In the genomic region with DNA sequence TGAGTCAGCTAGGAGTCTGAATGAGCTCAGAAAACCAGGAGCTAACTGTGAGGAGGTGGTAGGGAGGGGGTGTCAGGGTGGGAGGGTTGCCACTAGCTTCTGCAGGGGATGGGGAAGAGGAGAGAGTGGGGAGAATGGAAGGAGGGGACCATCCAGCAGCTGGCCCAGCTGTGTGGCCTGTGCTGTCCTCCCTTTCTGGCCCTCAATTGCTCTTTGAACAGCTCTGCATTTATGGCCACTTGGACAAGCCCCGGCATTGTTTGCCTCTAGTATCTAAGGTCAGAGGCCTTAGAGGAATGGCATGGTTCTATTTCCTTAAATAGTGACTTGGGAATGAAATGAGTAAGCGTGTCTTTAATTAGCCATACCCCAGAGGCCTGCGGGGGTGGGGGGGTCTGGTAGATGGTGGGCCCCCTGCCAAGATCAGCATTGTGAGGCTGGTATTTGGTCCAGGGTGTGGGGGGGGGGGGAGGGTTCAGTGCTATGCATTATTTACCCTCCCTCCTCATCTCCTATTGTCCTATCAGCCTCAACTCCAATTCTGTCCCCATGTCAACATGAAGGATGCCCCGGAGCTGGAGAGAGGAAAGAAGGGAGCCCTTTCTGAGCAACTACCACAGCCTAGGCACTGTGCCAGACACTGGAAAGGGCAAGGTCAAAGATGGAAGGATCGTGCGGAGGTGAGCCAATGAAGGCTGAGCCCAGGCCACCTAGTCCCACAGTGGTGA, we compare ENCODE assay signal across 8 mouse cellular contexts.
DNase-seq lines count a peak whose midpoint lies in the region; ATAC-seq and TF ChIP-seq lines count a peak whose summit lies in the region.

No protein-coding gene starts in this region.

- no peaks in the 10 kb centered on the region for H3K9me3 ChIP-seq in neural tube, embryonic 11.5 days (ENCODE audit: control insufficient read depth, low read length)
- no peaks in the 10 kb centered on the region for H3K9me3 ChIP-seq in forebrain, embryonic 13.5 days (replicated peaks)
- no peaks in the 10 kb centered on the region for H3K9me3 ChIP-seq in kidney, postnatal 0 days (replicated peaks; ENCODE audit: low read length)
- H3K9me3 ChIP-seq in neural tube, embryonic 14.5 days (ENCODE audit: control insufficient read depth, low read length) = no peaks in the 10 kb centered on the region

- H3K27ac ChIP-seq in neural tube, embryonic 11.5 days (ENCODE audit: low read depth, low read length) = no peak overlapping the region
- peak overlapping the region; percentile 14; the same call in 1 of the 2 replicates for H3K27ac ChIP-seq in forebrain, embryonic 13.5 days
- H3K27ac ChIP-seq in kidney, postnatal 0 days = 0 out of 2 replicates have a peak overlapping the region, but pooled peaks have one; percentile 2
- H3K27ac ChIP-seq in neural tube, embryonic 14.5 days (ENCODE audit: low read depth, low read length) = no peak overlapping the region

- TF ChIP-seq CTCF in kidney, postnatal 0 days (IDR thresholded peaks at IDR 0.05; ENCODE audit: low read depth) = no peak

- no peak overlapping the region for H3K4me2 ChIP-seq in neural tube, embryonic 11.5 days (ENCODE audit: low read depth)
- H3K4me2 ChIP-seq in forebrain, embryonic 13.5 days = no peak overlapping the region
- H3K4me2 ChIP-seq in kidney, postnatal 0 days (ENCODE audit: low read length) = no peak overlapping the region
- no peak overlapping the region for H3K4me2 ChIP-seq in neural tube, embryonic 14.5 days (ENCODE audit: low read depth, low read length)

- peaks cover 8% of the 10 kb centered on the region for H3K4me1 ChIP-seq in neural tube, embryonic 11.5 days (ENCODE audit: control insufficient read depth, insufficient read depth, low read length)
- peaks cover 20% of the 10 kb centered on the region for H3K4me1 ChIP-seq in forebrain, embryonic 13.5 days
- peaks cover 23% of the 10 kb centered on the region for H3K4me1 ChIP-seq in kidney, postnatal 0 days (replicated peaks; ENCODE audit: insufficient read depth, low read length)
- H3K4me1 ChIP-seq in neural tube, embryonic 14.5 days (ENCODE audit: control insufficient read depth, insufficient read depth, low read length) = peaks cover 8% of the 10 kb centered on the region

- H3K9ac ChIP-seq in neural tube, embryonic 11.5 days (ENCODE audit: low read length) = no peak overlapping the region
- H3K9ac ChIP-seq in forebrain, embryonic 13.5 days = no peak overlapping the region
- H3K9ac ChIP-seq in kidney, postnatal 0 days (ENCODE audit: low read depth, low read length) = no peak overlapping the region
- H3K9ac ChIP-seq in neural tube, embryonic 14.5 days (replicated peaks; ENCODE audit: low read depth, low read length) = no peak overlapping the region

- H3K27me3 ChIP-seq in neural tube, embryonic 11.5 days (ENCODE audit: control insufficient read depth, insufficient read depth, low read length) = no peaks in the 10 kb centered on the region
- no peaks in the 10 kb centered on the region for H3K27me3 ChIP-seq in forebrain, embryonic 13.5 days
- no peaks in the 10 kb centered on the region for H3K27me3 ChIP-seq in kidney, postnatal 0 days (ENCODE audit: insufficient read depth, low read length)
- H3K27me3 ChIP-seq in neural tube, embryonic 14.5 days (ENCODE audit: control insufficient read depth, insufficient read depth, low read length) = no peaks in the 10 kb centered on the region

- H3K36me3 ChIP-seq in neural tube, embryonic 11.5 days (ENCODE audit: control insufficient read depth, insufficient read depth, low read length) = no peaks in the 10 kb centered on the region
- H3K36me3 ChIP-seq in forebrain, embryonic 13.5 days (ENCODE audit: poor library complexity, severe bottlenecking) = no peaks in the 10 kb centered on the region
- H3K36me3 ChIP-seq in kidney, postnatal 0 days (ENCODE audit: insufficient read depth, low read length) = no peaks in the 10 kb centered on the region
- H3K36me3 ChIP-seq in neural tube, embryonic 14.5 days (ENCODE audit: control insufficient read depth, insufficient read depth, low read length) = no peaks in the 10 kb centered on the region

- H3K4me3 ChIP-seq in neural tube, embryonic 11.5 days (ENCODE audit: low read depth, low read length) = no peak overlapping the region
- H3K4me3 ChIP-seq in forebrain, embryonic 13.5 days = no peak overlapping the region
- no peak overlapping the region for H3K4me3 ChIP-seq in kidney, postnatal 0 days (replicated peaks; ENCODE audit: low read depth, low read length)
- H3K4me3 ChIP-seq in neural tube, embryonic 14.5 days (ENCODE audit: low read depth, low read length) = no peak overlapping the region

- peak; percentile 55; the same call in 1 of the 2 replicates for ATAC-seq in neural tube, embryonic 11.5 days (ENCODE audit: insufficient read depth, low FRiP score, low TSS enrichment)
- ATAC-seq in forebrain, embryonic 13.5 days = peak; percentile 52; the same call in 1 of the 2 replicates
- peak; percentile 57; the same call in 1 of the 2 replicates for ATAC-seq in kidney, postnatal 0 days (replicated peaks; ENCODE audit: low FRiP score, low read depth)
- peak; percentile 59; the same call in 1 of the 2 replicates for ATAC-seq in neural tube, embryonic 14.5 days (ENCODE audit: low read depth)

- 20% methylated on average over 6 of the region's 6 CpGs for WGBS in neural tube, embryonic 11.5 days
- WGBS in forebrain, embryonic 13.5 days = 7% methylated on average over 6 of the region's 6 CpGs
- 14% methylated on average over 6 of the region's 6 CpGs for WGBS in kidney, postnatal 0 days
- WGBS in neural tube, embryonic 14.5 days = 9% methylated on average over 6 of the region's 6 CpGs

- DNase-seq in neural tube, embryonic 11.5 days (ENCODE audit: low spot score) = peak; percentile 35
- no peak for DNase-seq in neural tube, embryonic 10.5 days (ENCODE audit: extremely low spot score, low spot score)
- peak; percentile 85 for DNase-seq in kidney, postnatal 0 days (ENCODE audit: low spot score)
- no peak for DNase-seq in c-Kit-positive CD71-positive TER-119-positive erythroid progenitor cells, embryonic 14.5 days (ENCODE audit: low spot score)
- no peak for DNase-seq in ovary, postnatal 36 days (ENCODE audit: low spot score)
- DNase-seq in right cerebral cortex, adult 2 months (ENCODE audit: low spot score in 2 of 2) = no peak

Comparison
In these comparisons a context has a peak if more than half of its experiments do, and no peak if none do; other contexts are left out.
1. DNase-seq: peak in neural tube, embryonic 11.5 days (single experiment) and kidney, postnatal 0 days (single experiment); none in neural tube, embryonic 10.5 days (single experiment), c-Kit-positive CD71-positive TER-119-positive erythroid progenitor cells, embryonic 14.5 days (single experiment), ovary, postnatal 36 days (single experiment) and right cerebral cortex, adult 2 months (0 of 2).
2. H3K27ac ChIP-seq: peak in forebrain, embryonic 13.5 days (single experiment) and kidney, postnatal 0 days (single experiment); none in neural tube, embryonic 11.5 days (single experiment) and neural tube, embryonic 14.5 days (single experiment).
3. Peak in every context shown above with its lines, with median percentiles within 50 percentile points of each other: ATAC-seq.